Mouse (Mus musculus): ENCODE data around the gene Olfr56.
"Not testable (repeated sequence)": the region's sequence is repeated elsewhere in the genome, so short reads cannot be mapped to it uniquely, and the experiment has no call there.

Gene Olfr56

DNA sequence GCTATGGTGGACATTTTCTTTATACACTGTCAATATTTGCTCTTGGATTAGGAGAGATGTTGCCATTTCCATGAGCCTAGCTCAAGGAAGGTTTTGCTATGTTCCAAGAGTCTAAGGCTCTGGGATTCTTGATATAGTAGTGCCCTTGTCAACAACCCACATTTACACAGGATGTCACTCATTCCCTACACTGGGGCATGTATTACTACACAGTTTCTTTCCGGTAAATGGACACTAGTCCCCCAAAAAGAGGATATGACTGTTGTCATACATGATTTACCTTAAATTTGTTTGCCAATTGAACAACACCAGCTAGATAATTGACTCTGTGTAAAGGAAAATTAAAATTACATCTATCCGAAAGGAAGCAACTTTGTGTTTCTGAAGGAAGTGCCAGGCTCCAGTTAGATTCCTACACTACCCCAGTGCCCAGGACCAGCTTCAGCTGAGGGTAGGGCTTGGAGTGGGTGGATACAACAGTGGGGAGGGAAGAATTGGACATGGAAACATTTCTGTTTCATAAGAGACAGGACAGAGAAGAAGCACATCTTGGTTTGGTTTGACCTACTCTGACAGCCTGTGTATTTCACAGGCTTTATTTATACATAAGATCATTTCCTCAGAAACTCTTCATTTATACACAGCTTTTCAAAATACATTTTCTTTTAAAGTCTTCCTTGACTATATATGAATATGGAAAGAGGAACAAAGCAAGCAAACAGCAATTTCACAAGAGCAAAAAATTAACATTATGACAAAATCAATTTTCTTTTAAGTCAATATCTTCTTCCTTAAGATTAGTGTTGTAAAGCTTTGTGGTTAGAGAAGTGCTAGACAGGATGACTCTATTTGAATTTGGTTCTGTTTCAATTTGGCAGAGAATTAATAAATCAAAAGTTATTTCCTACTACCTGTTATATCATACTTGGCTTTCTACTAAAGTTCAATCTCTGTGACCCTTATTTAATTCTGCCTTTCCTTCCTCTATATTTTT lies 178.4 kb downstream of the Olfr56 start:
- in situ Hi-C loops (cut with MboI, MseI): loop anchor here (10.0 to 25.0 kb wide), 2 partner anchors 255 to 612 kb away; partner anchors contain the start of gene Olfr1389

DNA sequence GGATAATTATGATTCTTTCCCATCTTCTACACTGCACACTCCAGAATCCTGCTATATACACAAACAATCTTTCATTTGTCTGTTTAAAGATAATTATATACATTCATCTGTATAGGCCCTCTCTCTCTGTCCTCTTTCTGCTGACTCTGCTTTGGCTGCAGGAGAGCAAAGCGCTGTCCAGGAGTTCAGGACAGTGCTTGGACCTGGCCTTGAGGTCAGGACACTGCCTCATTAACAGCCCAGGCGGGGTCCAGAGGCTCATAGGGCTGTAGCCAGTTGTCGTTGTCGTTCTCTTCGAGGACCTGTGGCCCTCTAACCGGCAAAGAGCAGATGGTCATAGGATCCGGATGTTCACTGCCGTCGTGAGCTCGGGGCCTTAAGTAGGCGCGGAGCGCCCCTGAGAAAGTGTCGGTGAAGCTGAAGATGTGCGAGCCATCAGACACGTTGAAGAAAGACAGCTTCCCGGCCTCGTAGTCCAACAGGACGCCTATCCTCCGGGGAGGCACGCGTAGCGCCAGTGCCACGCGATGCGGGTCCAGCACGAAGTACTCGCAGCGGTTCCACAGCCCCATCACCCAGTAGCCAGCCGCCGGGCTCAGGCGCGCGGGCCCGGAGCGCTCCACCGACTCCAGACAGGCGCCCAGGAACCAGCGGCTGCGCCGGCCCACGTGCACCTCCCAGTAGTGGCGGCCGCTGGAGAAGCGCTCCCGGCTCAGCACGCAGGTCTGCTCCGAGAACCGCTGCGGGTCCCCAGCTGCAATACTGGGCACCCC lies 190.3 kb downstream of the Olfr56 start:
- in situ Hi-C loops (cut with MboI, MseI): loop anchor here (25.0 kb wide), 1 partner anchor 243 kb away; the partner anchor contains the start of gene Olfr1389

DNA sequence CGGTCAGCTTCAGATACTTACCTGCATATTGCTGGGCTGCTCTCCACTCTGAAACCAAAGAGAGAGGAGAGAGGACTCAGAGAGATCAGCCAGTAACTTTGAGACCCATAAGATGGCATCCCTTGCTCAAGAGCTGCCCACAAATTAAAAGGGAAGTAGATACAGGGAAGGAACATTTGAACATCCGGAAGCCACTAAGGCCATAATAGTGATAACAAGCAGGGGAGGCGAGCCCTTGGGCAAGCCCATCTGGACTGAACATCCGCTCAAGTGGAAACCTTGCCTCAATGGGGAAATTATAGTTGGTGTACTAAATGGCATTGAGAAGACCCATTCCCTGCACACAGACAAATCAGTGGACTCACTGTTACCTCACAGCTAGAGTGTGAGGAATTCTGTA lies 191.9 kb downstream of the Olfr56 start:
- in situ Hi-C loops (cut with MboI, MseI): loop anchor here (25.0 kb wide), 1 partner anchor 242 kb away; the partner anchor contains the start of gene Olfr1389

DNA sequence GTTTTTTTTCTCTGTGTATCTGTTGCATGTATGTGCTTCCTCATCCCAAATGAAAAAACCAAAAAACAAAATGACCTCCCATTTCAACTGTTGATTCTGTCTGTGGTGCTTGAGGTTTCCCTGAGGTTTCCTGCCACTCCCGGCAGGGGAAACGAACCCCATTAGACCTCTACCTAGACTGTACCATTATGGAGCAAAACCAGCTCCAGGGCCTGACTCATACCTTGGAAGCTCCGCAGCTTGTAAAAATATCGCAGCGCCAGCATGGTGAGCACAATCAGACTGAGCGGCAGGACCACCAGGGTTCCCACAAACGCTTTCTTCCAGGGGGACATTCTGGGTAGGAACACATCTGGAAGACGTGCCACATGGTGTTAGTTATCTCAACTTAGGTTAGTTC lies 196.7 kb downstream of the Olfr56 start:
- in situ Hi-C loops (cut with MboI, MseI): no loop called here

DNA sequence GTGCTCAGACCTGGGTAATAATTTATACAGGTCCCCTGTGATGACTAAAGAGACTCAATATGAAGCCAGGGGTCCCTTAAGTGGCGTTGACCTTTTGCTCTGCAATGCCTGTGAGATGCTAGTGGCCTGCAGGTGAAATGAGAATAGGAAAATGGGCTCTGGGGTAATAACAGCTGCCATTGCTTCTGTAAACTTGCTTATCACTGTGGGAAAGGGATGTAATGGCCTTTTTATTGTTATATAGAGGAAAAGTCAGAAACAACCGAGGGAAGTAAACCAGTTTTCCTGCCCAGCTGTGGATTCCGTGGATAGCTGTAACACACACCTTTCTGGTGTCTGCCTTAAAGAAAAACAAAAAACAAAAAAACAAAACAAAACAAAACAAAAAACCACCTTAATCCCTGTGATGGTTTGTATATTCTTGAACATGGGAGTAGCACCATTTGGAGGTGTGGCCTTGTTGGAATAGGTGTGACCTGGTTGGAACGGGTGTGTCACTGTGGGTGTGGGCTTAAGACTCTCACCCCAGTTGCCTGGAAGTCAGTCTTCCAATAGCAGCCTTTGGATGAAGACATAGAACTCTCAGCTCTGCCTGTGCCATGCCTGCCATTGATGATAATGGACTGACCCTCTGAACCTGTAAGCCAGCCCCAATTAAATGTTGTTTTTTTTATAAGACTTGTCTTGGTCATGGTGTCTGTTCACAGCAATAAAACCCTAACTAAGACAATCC lies 197.5 kb downstream of the Olfr56 start:
- in situ Hi-C loops (cut with MboI, MseI): not testable (repeated sequence)

DNA sequence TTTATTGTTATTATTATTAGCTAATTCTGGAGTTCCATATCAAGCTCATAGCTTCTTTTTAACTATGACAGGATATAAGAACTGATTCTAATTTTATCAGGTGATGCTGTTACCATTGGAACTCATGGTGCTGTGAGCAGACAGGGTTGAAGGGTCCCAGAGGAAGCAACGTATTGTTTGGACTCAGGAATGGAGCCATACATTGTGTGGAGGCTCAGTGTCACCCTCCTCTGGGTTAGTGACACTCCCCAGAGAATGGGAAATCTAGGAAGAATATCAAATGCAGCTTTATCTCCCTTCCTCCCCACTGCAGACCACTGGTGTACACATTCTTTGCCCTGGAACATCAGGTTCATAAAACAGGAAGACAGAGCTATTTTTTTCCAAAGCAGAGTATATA lies 204.5 kb downstream of the Olfr56 start:
- in situ Hi-C loops (cut with MboI, MseI): no loop called here

Measured in regulatory T cell (primary cell).